Mouse (Mus musculus) heart, adult 2 months (tissue): ENCODE measurements around the gene Igsf1.

Source experiments
- CTCF ChIP-seq: fragments of 200-600 bp; IDR thresholded peaks from 2 replicates; pipeline ENCODE4 v1.8.1; 2022; ENCODE audit warnings: antibody characterized with exemption, mild to moderate bottlenecking, moderate library complexity
- EP300 ChIP-seq: fragments of 200-500 bp; IDR thresholded peaks from 2 replicates; pipeline ENCODE4 v1.6.1; 2011; ENCODE audit warnings: low read depth, low read length, control low read depth; ENCODE audit not compliant: insufficient read depth

DNA sequence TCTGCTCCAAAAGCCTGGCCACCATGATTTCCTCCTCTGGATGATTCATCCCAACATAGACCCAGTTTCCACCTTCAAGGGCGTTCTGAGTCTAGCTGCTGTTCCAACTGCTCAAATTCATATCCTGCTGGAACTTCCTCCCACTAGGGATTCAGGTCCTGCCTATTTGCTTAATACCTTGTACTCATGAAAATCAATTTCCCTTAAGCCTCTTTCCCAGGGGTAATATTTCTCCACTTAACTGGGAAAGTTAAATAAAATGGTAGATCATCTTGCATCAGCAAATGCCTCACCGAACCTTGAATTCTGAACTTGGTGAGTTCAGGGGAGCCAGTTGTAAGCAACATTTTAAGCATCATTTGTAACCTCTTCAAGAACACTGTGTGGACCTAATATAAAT lies 62.6 kb downstream of the Igsf1 start, which contains the start of gene Olfr1321:
- no peak for TF ChIP-seq EP300
- no peak for TF ChIP-seq CTCF
